Mouse (Mus musculus): ENCODE results near the gene Ggact. TPM values are rescaled to one million over a fixed set of nuclear protein-coding genes. Genes with fewer than 3 reads are reported as not detected.

Ggact gene
- polyA plus RNA-seq, 1 experiment: 137 TPM

GRCm38 (mm10) chr14:122793368-122793767 is 120.2 kb downstream of the Ggact start:
- whole genome bisulfite sequencing: 90% methylated on average over 4 of the region's 4 CpGs
- no peak for DNase-seq
- Histone ChIP-seq H3K27me3 (ENCODE audit: control insufficient read depth, insufficient read depth, low read length) (no peaks in the 10 kb centered on the region), H3K4me1 (ENCODE audit: control insufficient read depth, insufficient read depth, low read length) (no peaks in the 10 kb centered on the region), H3K4me3 (replicated peaks; ENCODE audit: insufficient read depth, low read depth, low read length) (no peak overlapping the region), H3K27ac (ENCODE audit: insufficient read depth, low read length) (no peak overlapping the region)
- TF ChIP-seq CTCF (IDR thresholded peaks at IDR 0.05; ENCODE audit: borderline replicate concordance, insufficient read depth, low read depth, low read length) (no peak), POLR2A (IDR thresholded peaks at IDR 0.05; ENCODE audit: borderline replicate concordance, insufficient read depth, low read length) (no peak)

GRCm38 (mm10) chr14:122790111-122790510 is 123.4 kb downstream of the Ggact start:
- H3K4me1 ChIP-seq (ENCODE audit: control insufficient read depth, insufficient read depth, low read length): no peaks in the 10 kb centered on the region
- 51% methylated on average over 7 of the region's 7 CpGs for WGBS
- DNase-seq: no peak
- H3K27me3 ChIP-seq (ENCODE audit: control insufficient read depth, insufficient read depth, low read length): no peaks in the 10 kb centered on the region
- H3K4me3 ChIP-seq (replicated peaks; ENCODE audit: insufficient read depth, low read depth, low read length): no peak overlapping the region
- H3K27ac ChIP-seq (ENCODE audit: insufficient read depth, low read length): no peak overlapping the region
- TF ChIP-seq CTCF (IDR thresholded peaks at IDR 0.05; ENCODE audit: borderline replicate concordance, insufficient read depth, low read depth, low read length): no peak
- no peak for TF ChIP-seq POLR2A (IDR thresholded peaks at IDR 0.05; ENCODE audit: borderline replicate concordance, insufficient read depth, low read length)

- Histone ChIP-seq H3K27ac (ENCODE audit: insufficient read depth, low read length) (no peak overlapping the region), H3K4me1 (ENCODE audit: control insufficient read depth, insufficient read depth, low read length) (no peaks in the 10 kb centered on the region), H3K27me3 (ENCODE audit: control insufficient read depth, insufficient read depth, low read length) (no peaks in the 10 kb centered on the region), H3K4me3 (replicated peaks; ENCODE audit: insufficient read depth, low read depth, low read length) (no peak overlapping the region)
- 75% methylated on average over 2 of the region's 2 CpGs for WGBS
- DNase-seq: no peak
- TF ChIP-seq CTCF (IDR thresholded peaks at IDR 0.05; ENCODE audit: borderline replicate concordance, insufficient read depth, low read depth, low read length): no peak
- no peak for TF ChIP-seq POLR2A (IDR thresholded peaks at IDR 0.05; ENCODE audit: borderline replicate concordance, insufficient read depth, low read length)
Observed at GRCm38 (mm10) chr14:122788199-122788598, 125.4 kb downstream of the Ggact start.

- Histone ChIP-seq H3K4me1 (ENCODE audit: control insufficient read depth, insufficient read depth, low read length) (no peaks in the 10 kb centered on the region), H3K27me3 (ENCODE audit: control insufficient read depth, insufficient read depth, low read length) (no peaks in the 10 kb centered on the region), H3K4me3 (replicated peaks; ENCODE audit: insufficient read depth, low read depth, low read length) (no peak overlapping the region), H3K27ac (ENCODE audit: insufficient read depth, low read length) (no peak overlapping the region)
- DNase-seq: no peak
- TF ChIP-seq POLR2A (IDR thresholded peaks at IDR 0.05; ENCODE audit: borderline replicate concordance, insufficient read depth, low read length): no peak
- TF ChIP-seq CTCF (IDR thresholded peaks at IDR 0.05; ENCODE audit: borderline replicate concordance, insufficient read depth, low read depth, low read length): no peak
- WGBS: 85% methylated on average over 4 of the region's 4 CpGs
Observed at GRCm38 (mm10) chr14:122784701-122785100, 128.9 kb downstream of the Ggact start.

- H3K4me1 ChIP-seq (ENCODE audit: control insufficient read depth, insufficient read depth, low read length): no peaks in the 10 kb centered on the region
- no peak overlapping the region for H3K27ac ChIP-seq (ENCODE audit: insufficient read depth, low read length)
- H3K4me3 ChIP-seq (replicated peaks; ENCODE audit: insufficient read depth, low read depth, low read length): no peak overlapping the region
- TF ChIP-seq POLR2A (IDR thresholded peaks at IDR 0.05; ENCODE audit: borderline replicate concordance, insufficient read depth, low read length) (no peak), CTCF (IDR thresholded peaks at IDR 0.05; ENCODE audit: borderline replicate concordance, insufficient read depth, low read depth, low read length) (no peak)
- no peaks in the 10 kb centered on the region for H3K27me3 ChIP-seq (ENCODE audit: control insufficient read depth, insufficient read depth, low read length)
- no peak for DNase-seq
- WGBS: 98% methylated on average over 5 of the region's 5 CpGs
Observed at GRCm38 (mm10) chr14:122766448-122766847, 147.1 kb downstream of the Ggact start.

Other genes with a start within 250 kb of the Ggact start
- 31.2 and 35.6 TPM in 2 replicates for gene Tmtc4, start 70.3 kb upstream of the Ggact start, polyA plus RNA-seq (2012; rRNA removed)

Data from cerebellum, adult 2 months (tissue).